Mouse (Mus musculus) kidney, postnatal 14 days (tissue): ENCODE data around the gene Nelfe.

Experiments
- DNase-seq: peaks from one replicate; pipeline ENCODE4 v3.0.0; 2022; ENCODE audit warnings: mixed read lengths

Nelfe gene

DNA sequence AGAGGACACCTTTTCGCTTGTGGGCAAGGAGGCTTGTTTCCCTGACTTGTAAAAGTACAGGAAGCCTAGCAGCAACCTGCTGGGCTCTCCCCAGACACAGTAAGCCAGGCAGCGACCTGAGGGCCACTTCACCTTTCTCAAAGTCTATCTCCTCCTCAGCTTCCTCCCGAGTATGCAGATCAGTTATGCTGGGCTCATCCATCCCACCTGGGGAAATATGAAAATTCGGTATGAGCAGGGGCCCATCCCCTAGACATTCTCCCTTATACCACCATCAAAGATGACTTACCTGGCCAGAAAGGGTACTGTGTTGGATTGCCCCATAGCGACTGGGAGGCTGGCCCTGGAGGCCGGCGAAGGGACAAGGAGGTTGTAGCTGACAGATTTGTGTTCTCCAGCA is 2.6 kb upstream of the Nelfe start:
- no peak for DNase-seq

DNA sequence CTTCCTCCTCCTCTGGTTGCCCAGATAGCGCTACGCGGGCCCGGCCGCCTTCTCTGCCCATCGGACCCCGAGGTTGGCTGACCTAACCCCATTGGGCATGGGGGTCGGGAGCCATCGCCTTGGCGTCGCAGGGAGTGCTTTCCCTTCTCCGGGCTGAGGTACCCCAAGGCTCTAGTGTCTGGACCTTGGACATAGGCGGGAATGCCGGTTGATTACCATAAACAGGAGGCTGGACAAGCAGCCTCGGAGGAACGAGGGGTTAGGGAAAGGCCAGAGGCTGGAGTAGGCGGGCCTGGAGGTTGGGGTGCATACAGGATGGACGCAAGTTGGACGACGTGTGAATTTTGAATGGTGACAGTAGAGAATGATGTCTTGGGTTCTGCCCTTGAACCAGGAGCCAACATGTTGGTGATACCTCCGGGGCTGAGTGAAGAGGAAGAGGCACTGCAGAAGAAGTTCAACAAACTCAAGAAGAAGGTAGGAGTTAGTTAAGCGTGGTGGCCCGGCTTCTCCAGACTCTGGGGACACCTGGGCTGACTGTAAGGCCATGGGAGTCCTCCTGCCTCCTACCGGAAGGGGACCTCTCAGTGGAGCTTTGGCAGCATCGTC is 430 bp downstream of the Nelfe start:
- no peak for DNase-seq

DNA sequence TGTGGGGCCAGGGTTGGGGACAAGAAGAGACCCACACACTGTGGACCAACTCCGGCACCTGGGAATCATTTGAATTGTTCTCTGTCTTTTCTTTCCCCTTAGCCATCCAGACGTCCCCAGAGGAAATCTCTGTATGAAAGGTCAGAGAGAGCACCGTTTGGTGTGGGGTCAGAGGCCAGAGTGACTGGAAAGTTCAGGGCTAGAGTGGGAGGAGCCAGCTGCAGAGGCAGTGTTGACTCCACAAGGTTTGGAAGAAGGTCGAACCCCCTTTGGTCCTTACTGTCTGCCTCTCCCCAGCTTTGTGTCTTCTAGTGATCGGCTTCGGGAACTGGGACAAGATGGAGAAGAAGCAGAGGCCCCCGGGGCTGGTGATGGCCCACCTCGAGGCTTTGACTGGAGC is 3.3 kb downstream of the Nelfe start:
- no peak for DNase-seq

DNA sequence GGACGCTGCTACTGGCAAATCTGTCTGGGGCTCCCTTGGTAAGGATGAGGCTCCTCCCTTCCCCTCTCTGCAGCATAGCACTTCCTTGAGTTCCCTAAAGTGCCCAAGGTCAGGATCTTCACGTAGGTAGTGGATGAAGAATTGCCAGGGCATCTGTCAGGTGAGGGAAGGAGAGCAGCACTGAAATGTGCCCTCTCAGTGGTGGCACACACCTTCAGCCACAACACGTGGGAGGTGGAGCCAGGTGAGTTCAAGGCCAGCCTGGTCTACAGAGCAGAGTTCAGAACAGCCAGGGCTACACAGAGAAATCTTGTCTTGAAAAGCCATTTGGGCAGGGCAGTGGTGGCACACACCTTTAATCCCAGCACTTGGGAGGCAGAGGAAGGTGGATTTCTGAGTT is 4.6 kb downstream of the Nelfe start:
- no peak for DNase-seq

DNA sequence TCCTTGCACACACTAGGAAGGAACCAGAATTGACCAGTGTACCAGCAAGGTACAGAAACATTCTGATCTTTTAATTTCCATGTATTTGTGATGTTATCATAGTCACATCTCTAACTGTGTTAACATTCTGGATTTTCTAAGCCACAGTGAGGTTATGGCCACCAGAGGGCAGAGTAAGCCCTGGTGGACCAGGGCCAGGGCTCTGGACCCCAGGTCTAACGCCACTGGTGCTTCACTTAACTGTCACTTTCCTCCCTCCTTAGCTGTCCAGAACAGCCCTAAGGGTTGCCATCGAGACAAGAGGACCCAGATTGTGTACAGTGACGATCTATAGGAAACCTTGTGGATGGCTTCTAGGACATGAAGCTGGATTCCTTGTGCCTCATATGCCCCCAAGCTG is 5.6 kb downstream of the Nelfe start:
- DNase-seq: peak; percentile 64

DNA sequence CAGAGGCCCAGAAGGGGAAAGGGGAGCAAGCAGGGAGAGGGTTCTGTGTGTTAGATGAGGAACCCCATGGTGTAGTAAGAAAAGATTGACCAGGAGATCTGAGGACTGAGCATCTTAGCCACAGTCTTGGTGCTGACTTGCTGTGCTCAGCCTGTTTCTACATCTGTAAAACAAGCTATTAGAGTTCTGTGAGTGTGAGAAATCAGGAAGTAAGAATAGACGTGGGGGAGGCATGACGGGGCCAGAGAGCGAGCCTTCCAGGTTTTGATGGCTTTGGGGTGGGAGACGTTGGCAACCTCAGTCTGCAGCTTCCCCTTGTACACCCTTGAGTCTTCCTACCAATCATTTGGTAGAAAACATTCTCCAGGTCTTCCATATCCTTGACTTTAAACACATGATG is 8.5 kb downstream of the Nelfe start:
- DNase-seq: no peak

DNA sequence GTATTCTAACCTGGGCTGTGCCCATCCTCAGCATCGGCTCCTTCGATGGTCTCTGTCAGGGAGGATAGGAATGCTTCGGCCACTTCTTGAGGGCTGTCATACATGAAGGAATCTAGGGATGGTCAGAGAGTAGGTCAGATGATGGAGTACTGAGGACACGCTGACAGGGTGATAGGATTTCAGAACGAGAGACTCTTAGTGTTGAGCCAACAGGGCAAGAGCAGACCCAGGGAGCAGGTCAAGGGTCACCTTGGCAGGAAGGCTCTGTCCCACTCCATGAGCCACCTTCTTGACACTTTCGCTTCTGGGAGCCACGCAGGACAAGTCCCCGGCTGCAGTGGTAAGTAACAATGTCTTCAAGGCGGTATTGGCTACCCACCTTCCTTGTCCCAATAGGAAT is 10.3 kb downstream of the Nelfe start:
- DNase-seq: no peak

DNA sequence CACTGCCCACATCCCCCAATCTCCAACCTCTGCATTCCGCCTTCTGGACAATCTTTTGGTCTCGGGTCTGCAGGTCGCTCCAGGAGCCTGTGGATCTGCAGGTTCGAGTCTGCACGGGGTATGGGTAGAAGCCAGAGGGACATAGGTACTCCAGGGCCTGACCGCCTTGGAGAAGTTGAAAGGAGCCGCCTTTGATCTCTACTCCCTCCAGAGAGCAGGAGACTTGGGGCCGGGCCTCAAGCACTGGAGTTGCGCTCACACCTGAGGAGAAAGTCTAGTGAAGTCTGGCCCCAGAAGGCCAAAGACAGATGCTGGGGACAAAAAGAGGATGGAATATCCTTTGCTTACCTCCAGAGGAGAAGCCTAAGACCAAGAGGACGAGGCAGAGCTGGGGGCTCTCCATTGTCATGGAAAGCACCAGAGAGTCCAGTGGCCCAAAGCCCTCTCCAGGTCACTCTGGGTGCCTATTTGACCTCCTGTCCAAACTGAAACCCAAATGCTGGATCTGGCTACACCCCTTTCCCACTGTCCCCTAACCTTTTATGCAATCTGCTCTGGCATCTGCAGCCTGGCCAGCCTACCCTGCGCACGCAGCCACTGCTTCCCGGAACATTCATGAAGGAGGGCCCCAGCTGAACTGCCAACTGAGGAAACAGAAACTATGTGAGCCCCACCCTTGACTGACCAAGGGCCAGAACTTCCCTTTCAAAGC is 11.7 kb downstream of the Nelfe start:
- peak; percentile 73 for DNase-seq

DNA sequence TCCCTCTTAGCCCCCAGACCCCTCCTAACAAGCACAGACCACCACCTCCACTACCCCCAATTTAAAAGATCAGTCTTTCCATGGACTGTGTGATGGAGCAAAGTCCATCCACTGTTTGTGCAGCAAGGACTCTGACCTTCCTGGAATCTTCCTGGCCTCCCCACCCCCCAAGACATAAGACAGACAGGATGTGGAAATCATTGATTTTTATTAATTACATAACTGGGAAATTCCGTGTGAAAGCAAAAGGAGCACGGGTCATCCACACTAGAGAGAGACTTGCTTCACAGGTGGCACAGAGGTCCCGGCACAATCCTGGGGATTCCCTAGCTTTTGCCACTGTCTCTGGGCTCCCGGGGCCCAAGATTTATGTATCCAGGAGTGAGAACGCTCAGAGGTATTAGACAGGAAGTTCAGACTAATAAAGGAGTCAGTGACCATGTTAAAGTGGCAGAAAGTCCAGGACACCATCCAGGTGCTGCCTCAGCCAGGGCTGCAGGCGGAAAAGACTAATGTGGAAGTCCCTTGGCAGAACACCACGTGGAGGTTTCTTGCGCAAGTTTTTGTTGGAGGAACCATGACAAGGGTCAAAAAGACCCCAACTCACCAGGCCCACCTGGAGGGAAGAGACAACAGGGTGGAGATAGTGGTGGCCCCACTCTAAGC is 12.4 kb downstream of the Nelfe start, which contains the start of gene Cfb:
TSS of gene Cfb (minus strand) at position 103 of the 666 bp plus-strand sequence.
- DNase-seq: peak; percentile 75

DNA sequence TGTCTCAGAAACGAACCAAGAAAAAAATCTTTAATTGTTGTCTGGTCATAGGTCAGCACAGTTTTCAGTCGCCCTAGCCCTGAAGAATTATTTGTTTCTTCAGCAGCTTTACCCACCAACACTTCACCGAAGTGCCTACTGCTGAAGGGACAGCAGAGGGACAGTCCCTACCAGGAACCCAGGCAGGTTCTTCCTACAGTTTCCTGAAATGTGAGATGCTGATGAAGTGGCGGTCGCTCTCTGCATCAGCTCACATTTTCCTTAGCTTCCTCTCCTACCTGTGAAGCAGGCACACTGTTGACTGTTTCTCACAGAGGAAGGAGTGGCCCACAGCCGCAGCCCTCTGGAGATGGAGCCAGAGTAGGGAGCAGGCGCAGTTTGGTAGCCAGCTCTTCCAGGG is 15.8 kb downstream of the Nelfe start:
- no peak for DNase-seq

DNA sequence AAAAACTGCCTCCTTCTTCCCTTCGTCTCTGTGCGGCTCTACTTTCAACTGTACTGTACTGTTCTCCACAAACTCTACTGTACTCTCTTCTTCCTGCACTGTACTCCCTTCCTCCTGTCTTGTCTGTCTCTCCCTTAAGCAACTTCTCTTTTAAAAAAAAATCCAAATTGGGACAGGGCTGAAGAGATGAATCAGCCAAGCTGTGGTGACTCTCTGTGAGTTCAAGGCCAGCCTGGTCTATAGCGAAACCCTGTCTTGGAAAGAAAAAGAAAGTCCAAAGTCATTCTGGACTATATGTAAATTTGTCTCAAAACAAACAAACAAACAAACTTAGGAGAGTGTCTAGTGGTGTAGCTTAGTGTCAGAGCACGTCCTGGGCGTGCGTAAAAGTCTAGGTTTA is 24.1 kb downstream of the Nelfe start:
- no peak for DNase-seq

DNA sequence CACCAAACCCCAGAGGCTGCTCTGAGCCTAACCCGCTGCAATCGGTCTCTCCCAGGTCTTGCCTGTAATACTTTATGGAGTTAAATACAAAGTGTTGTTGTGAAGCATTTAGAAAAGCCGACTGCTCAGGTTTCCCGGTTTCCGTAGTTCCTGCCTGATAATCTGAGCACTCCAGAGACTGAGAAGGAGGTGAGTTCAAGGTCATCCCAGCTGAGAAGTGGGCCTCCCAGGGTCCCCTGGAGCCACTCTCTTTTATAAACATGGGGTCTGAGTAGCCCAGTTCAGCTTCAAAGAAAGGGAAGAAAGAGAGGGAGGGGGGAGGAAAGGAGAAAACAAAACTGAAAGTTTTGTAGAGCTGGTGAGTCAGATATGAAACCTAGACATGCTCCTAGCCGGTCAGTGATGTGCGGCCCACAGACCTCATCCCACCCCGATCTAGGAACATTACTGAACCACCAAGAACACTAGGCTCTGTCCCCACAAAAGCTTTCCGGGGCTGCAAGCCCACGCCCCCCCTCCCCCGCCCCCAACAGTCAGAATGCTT is 29.2 kb downstream of the Nelfe start, which contains the start of gene Zbtb12:
TSS of gene Zbtb12 (plus strand) at position 148 of the 544 bp plus-strand sequence.
- no peak for DNase-seq

DNA sequence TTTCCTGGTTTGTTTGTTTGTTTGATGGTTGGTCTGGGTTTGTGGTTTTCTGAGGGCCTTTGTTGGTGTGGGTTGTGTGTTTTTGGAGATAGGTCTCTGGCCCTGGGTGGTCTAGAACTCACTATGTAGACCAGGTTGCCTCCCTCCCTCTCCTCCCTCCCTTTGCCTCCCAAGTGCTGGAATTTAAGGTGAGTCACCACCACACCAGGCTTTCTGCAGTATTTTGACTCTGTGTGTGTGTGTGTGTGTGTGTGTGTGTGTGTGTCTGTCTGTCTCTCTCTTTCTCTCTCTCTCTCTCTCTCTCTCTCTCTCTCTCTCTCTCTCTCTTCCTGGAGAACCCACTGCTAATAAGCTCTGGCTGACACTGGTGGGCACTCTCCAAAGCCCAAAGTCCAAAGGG is 31.0 kb downstream of the Nelfe start:
- DNase-seq: no peak

DNA sequence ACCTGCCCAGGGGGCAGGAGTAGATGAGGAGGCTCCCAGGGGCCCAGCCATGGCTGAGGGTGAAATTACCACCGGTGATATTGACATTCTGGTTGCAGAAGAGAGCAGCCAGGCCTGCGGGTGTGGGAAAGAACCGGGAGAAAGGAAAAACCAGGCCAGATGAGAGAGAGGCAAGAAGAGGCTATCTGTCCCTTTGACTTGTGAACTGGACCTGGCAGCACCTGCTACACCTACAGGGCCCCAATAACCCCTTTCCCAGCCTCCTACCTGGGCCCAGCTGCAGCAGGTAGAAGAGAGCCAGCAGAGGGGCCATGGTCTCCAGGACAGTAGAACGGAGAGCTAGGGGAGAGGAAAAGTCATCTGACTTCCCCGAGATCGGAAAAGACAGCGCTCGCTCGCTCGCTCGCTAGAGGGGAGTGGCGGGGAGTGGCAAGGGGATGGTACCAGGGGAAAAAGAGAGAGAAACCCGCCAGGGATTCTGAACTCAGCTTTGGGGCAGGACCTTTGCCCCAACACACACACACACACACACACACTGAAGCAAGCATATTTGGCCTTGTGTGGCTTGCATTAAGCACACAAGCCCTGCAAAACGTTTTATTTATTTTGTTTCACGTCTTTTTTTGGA is 31.6 kb downstream of the Nelfe start, which contains the start of gene Gm20547:
TSS of gene Gm20547 (minus strand) at position 360 of the 628 bp plus-strand sequence.
- peak; percentile 45 for DNase-seq

DNA sequence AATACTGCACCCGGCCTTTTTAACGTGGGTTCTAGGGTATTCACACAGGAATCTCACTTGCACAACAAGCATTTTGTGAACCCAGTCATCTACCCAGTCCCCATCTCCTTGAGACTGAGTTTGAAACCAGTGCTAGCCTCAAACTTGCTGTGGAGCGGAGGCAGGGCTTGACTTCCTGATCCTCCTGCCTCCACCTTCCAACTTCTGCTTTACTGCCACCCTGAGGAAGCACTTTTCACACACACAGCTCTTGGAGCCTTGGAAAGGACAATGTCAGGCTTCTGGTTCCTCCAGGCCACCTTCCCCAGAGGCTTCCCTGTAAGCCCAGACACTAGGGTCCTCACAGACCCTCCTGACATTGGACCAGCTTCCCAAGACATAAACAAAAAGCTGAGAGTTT is 33.1 kb downstream of the Nelfe start:
- no peak for DNase-seq

DNA sequence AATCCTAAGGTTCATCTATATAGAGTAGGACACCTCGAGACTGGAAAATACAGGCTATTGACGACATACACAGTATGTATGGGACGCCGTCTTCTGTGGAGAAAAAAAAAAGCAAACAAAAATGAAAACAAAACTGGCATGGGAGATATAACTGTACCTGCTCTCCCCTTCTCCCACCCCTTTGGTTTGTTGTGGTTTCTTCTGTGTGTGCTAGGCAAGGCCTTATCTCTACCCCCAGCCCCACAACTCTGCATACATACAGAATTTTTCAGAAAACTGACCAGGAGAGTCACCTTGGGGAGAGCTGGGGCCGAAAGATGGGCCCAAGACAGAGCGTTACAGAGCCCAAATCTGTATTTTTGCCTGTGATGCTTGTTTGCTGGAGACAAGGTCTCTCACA is 34.5 kb downstream of the Nelfe start:
- no peak for DNase-seq

DNA sequence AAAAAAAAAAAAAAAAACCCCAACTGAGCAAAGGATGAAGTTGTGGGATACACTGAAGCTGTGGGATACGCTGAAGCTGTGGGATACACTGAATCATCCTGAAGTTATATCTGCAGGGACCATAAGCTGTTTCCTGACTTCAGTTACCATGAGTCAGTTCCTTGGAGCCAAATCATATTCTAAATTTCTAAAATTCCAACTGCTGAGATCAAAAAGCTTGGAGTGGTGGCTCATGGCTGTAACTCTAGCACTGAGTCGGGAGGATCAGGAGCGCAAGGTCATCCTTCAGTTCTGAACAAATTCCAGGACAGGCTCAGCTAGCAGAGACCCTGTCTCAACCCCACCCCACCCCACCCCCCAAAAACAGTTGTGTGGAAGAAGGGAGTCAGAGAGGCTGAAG is 35.4 kb downstream of the Nelfe start:
- no peak for DNase-seq

DNA sequence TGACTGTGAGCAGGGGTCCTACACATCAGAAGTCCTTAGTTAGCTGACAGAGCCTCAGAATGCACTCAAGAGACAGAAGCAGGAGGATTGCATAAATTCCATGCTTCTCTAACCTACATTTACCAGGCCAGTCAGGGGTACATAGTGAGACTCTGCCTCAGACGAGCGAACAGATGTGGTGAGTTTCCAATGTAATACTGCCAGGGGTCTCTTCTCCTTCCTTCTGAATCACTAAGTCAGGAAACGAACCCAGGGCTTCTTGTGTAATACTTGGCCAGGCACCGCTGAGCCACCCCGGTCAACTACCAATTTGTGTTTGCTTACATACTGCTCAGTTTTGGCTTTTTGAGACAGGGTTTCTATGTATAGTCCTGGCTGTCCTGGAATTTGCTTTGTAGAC is 37.8 kb downstream of the Nelfe start:
- no peak for DNase-seq

DNA sequence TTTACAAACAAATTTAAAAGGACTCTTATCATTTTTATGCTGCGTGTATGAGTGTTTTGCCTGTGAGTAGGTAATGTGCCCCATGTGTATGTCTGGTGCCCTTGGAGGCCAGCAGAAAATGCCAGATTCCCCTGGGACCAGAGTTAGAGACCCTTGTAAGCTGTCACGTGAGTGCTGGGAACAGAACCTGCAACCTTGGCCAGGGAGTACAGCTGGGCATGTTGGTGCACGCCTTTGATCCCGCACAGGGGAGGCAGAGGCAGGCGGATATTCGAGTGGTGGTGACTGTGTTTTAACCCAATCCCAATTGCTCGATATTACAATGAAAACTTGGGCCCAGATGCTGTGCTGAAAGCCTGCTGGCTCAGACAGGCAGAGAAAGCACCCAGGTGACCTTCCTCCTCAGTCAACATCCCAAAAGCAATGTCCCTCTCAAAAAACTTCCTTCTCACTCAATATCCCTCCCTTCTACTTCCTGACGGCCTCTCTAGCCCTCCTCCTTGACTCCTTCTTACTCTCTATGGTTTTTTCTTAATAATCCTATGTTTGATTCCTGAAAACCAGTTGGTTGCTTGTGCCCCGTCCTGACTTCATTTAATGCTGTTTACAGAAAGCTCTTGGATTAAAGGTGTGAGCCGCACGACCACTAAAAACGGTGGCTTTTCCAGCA is 40.0 kb downstream of the Nelfe start:
- DNase-seq: no peak

DNA sequence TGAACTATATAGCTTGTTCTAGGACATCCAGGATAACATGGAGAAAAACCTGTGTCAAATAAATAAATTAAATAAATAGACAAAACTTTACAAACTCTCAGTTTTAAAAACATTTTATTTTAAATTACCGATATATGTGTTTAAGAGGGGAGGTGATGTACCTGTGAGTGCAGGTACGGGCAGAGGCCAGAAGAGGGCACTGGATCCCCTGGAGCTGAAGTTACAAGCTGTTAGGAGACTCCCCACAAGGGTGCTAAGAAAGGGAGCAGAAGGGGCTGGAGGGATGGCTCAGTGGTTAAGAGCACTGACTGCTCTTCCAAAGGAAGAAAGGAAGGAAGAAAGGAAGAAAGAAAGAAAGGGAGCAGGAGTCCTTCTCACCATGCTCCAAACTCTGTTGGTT is 41.2 kb downstream of the Nelfe start:
- no peak for DNase-seq

DNA sequence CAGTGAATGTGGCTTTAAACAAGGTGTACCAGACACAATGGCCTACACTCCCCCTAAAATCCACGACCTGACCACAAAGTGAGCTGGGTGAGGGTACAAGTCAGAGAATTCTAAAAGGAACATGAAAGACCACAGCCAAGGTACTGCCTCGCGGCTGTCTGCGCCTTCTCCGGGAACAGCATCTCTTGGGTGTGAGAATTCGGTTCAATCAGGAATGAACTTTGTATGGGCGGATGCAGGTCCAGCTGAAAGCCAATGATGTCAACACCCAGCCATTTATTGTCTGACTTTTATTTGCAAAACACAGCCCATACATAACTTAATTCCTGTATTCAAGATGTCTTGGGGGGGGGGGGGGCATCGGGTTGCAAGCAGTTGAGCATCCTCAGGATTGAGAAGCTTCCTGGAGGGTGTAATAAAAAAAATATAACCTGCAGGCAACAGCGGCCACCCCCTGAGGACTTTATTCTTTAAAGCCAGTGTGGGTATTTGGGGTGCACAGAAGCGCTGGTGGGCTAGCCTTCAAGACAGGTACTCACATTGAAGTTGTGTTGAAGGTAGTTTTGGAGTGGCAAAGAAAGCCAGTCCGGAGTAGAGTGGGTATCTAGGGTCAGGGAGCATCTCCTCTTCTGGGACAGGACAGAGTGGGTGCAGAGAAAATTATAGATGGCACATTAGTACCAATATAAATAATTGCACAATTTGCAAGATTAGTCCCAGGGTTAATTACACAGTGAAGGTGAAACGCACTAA is 43.1 kb downstream of the Nelfe start:
- DNase-seq: no peak

DNA sequence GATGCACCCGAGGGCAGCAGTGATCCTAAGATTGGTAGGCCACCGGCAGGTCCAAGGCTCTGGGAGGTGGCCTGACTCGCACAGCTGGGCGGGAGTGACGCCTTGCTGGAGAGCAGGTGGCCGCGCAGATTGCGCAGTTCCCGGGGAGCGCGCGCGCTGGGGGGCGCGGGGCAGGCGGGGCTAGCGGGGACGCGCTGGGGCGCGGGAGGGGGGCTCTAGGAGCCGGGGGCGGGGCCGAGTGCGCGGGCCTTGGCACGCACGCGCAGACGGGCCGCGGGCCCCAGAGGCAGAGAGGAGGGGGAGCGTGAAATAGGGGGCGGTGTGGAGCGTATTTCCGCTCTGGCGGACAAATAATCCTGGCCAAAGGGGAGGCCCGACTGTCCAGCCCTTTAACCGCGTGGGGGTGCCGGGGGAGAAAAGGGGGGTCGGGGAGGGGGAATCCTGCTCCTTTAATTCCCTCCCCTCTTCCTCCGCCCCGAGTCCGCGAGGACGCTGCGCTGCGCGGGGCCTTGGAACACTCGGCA is 43.9 kb downstream of the Nelfe start:
- peak; percentile 97 for DNase-seq
